ENCODE assay signal across 31 mouse cellular contexts in genomic region chr5:21776491-21776890, GRCm38 (mm10).
"Had no signal": no experiment of that assay in that cellular context is flagged by ENCODE, and none has a peak within 500 bp of the region (broad histone marks: within the 10 kb centered on the region; RNA-seq: fewer than 3 reads in every experiment).

No protein-coding gene starts in this region.

- DNase-seq: left cerebral cortex, postnatal 4 days; liver; liver, embryonic 13.5 days; liver, postnatal 0 days; lung, adult 18-20 months; lung, adult 2 months; lung, embryonic 14.5 days; lung, postnatal 10 days; lung, postnatal 14 days; lung, postnatal 36 days; lung, postnatal 4 days had no signal

- H3K9me3 ChIP-seq: limb, embryonic 10.5 days; limb, embryonic 12.5 days; limb, embryonic 13.5 days; limb, embryonic 15.5 days; liver, embryonic 12.5 days; liver, embryonic 13.5 days; liver, embryonic 15.5 days; lung, embryonic 15.5 days; megakaryocyte, embryonic 14.5 days; midbrain, embryonic 10.5 days; midbrain, embryonic 12.5 days; midbrain, embryonic 13.5 days; midbrain, embryonic 15.5 days; neural tube, embryonic 12.5 days had no signal

- H3K9ac ChIP-seq: limb, embryonic 12.5 days; limb, embryonic 13.5 days; limb, embryonic 15.5 days; liver, embryonic 12.5 days; liver, embryonic 13.5 days; liver, embryonic 14.5 days; liver, embryonic 15.5 days; liver, postnatal 0 days; lung, embryonic 14.5 days; lung, embryonic 15.5 days; midbrain, embryonic 12.5 days; midbrain, embryonic 13.5 days; midbrain, embryonic 15.5 days; neural tube, embryonic 12.5 days had no signal

- H3K27ac ChIP-seq: left cerebral cortex, adult 2 months; limb, embryonic 10.5 days; limb, embryonic 12.5 days; limb, embryonic 13.5 days; limb, embryonic 15.5 days; liver, embryonic 12.5 days; liver, embryonic 13.5 days; liver, embryonic 14.5 days; liver, embryonic 15.5 days; lung, embryonic 15.5 days; macrophage; midbrain, embryonic 10.5 days; midbrain, embryonic 12.5 days; midbrain, embryonic 13.5 days; midbrain, embryonic 15.5 days; neural tube, embryonic 12.5 days had no signal

- ATAC-seq: liver, embryonic 12.5 days; liver, postnatal 0 days; lung, postnatal 0 days; midbrain, embryonic 13.5 days; midbrain, embryonic 15.5 days; midbrain, embryonic 16.5 days had no signal

- H3K4me3 ChIP-seq: left cerebral cortex, adult 2 months; limb, embryonic 10.5 days; limb, embryonic 12.5 days; limb, embryonic 13.5 days; limb, embryonic 15.5 days; liver, embryonic 12.5 days; liver, embryonic 13.5 days; liver, embryonic 15.5 days; lung, embryonic 15.5 days; megakaryocyte, embryonic 14.5 days; midbrain, embryonic 10.5 days; midbrain, embryonic 12.5 days; midbrain, embryonic 13.5 days; midbrain, embryonic 15.5 days; myocyte; neural tube, embryonic 12.5 days had no signal

- H3K4me1 ChIP-seq: limb, embryonic 10.5 days; limb, embryonic 12.5 days; limb, embryonic 13.5 days; limb, embryonic 15.5 days; liver, embryonic 12.5 days; liver, embryonic 13.5 days; liver, embryonic 15.5 days; lung, embryonic 15.5 days; megakaryocyte, embryonic 14.5 days; midbrain, embryonic 10.5 days; midbrain, embryonic 12.5 days; midbrain, embryonic 13.5 days; midbrain, embryonic 15.5 days; neural tube, embryonic 12.5 days had no signal

- H3K27me3 ChIP-seq: limb, embryonic 12.5 days; limb, embryonic 13.5 days; limb, embryonic 15.5 days; liver, embryonic 12.5 days; liver, embryonic 13.5 days; liver, embryonic 15.5 days; lung, embryonic 15.5 days; megakaryocyte, embryonic 14.5 days; midbrain, embryonic 12.5 days; midbrain, embryonic 13.5 days; midbrain, embryonic 15.5 days; neural tube, embryonic 12.5 days had no signal

- H3K4me2 ChIP-seq: limb, embryonic 12.5 days; limb, embryonic 13.5 days; limb, embryonic 15.5 days; liver, embryonic 11.5 days; liver, embryonic 12.5 days; liver, embryonic 13.5 days; liver, embryonic 15.5 days; lung, embryonic 14.5 days; lung, embryonic 15.5 days; midbrain, embryonic 12.5 days; midbrain, embryonic 13.5 days; midbrain, embryonic 15.5 days; neural tube, embryonic 12.5 days had no signal
